Mouse (Mus musculus): ENCODE data around the gene Gnai3.

Gnai3 gene

DNA sequence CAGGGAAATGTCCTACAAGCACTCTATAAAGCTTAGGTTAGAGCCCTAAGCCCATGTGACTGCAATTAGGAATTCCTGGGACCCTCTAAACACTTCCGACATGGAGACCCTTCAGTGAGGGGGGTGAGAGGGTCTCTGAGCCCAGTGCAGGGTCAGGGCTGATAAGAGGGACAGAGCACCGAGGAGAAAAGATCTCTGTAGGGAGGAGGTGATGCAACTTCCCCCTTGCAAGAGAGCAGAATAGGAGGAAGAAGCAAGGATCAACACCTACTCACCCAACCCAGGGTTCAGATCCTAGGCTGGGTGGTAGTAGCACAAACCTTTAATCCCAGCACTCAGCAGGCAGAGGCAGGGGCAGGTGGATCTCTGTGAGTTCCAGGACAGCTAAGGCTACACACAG, 62.8 kb downstream of the Gnai3 start:
- DNase-seq (ENCODE audit: low read depth): peak; percentile 56

DNA sequence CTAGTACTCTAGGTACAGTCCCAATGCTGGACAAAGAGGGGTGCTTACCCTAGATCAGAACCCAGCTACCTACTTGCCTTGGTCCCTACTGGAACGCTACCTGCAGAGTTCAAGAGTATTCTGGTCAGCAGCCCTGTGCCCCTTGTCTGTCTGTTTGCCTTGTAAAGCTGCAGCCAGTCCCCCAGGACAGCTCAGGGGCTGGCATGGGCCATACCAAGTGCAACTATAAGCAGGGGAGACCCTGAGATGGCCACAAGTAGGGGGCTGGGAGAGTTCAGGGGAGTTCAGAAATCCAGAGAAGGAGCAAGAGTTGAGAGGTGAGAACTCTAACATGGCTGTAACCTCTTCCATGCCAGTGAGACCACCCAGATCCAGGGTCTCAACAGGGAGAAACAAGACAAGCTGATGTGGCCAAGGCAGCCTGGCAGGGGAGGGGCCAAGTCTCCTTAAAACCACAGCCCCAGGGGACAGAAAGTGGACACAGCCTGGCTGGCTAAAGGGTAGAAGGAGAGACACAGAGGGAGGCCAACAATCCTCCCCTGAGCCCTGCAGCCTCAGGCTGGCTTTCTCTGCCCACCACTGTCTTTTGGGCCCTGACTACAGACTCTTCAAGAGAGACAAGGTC, 63.6 kb downstream of the Gnai3 start:
- DNase-seq (ENCODE audit: low read depth): peak; percentile 53

GRCm38 (mm10) chr3:108081681-108082080, 64.3 kb downstream of the Gnai3 start:
- DNase-seq (ENCODE audit: low read depth): no peak

GRCm38 (mm10) chr3:108076836-108077235, 69.1 kb downstream of the Gnai3 start:
- no peak for DNase-seq (ENCODE audit: low read depth)

DNA sequence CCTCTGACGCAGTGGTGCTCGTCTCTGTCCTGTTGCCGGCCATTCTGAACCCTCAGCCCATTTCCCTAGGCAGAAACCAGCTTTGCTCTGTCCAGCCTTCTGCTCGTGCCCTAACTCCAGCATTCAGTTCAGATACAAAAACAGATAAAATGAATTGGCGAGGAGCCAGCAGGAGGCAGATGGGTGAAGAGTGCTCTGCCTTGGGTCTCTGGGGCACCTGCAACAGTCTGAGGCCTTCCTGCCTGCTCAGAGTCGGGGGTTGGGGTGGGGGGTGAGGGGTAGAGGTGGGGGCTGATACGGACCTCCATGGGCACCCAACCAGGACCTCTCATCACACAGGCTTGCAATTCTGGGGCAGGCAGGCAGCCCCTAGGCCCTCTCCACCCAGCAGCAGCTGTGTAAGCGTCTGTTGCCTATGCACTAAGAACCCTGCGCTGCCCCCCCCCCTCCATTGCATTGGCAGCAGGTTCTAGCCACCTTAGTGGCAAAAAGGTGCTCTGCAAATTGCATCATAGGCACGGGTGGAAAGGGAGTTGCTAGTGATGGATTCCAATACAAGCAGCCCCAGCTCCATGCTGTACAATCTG, 72.9 kb downstream of the Gnai3 start:
- no peak for DNase-seq (ENCODE audit: low read depth)

DNA sequence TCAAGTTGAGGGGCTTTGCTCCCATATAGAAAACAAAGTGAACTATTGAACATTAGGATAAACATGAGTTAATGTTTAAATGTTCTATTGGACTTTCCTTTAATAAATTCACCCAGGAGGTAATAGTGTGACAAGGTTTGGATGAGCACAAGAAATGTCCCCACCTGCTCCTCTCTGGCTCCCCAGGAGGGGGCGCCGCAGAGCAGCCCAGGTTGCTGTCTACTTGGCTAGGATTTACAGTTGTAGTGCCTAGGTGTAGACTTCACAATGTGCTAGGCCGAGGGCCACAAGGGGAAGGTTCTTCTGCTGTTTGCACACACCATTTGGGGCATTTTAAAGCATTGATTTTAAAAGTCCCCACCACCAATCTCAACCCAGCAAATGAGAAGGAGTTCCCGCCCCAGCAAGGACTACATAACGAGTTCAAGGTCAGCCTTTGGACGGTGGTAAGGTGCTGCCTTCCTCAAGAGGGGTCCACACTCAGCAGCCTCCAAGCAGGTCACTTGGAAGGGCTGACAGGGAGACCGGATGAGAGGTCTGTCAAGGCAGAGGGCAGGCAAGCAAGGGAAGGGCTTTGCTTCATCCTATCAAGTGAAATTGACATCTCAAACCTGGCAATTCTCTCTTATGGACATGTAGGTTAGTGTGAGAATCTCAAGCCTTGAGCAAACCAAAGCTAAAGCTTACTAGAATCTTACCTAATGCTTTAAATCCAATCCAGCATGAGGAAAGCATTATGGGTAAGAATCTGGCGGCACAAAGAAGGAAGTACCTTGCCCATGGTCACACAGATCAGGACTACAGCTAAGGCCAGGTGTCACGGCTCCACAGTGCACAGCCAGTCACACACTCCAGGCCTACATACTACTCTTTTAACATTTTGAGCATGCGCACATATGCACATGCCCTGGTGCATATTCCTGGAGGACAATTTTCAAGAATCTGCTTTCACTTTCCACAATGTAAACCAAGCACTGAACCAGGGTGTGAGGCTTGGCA, 75.4 kb downstream of the Gnai3 start:
- DNase-seq (ENCODE audit: low read depth): peak; percentile 76

DNA sequence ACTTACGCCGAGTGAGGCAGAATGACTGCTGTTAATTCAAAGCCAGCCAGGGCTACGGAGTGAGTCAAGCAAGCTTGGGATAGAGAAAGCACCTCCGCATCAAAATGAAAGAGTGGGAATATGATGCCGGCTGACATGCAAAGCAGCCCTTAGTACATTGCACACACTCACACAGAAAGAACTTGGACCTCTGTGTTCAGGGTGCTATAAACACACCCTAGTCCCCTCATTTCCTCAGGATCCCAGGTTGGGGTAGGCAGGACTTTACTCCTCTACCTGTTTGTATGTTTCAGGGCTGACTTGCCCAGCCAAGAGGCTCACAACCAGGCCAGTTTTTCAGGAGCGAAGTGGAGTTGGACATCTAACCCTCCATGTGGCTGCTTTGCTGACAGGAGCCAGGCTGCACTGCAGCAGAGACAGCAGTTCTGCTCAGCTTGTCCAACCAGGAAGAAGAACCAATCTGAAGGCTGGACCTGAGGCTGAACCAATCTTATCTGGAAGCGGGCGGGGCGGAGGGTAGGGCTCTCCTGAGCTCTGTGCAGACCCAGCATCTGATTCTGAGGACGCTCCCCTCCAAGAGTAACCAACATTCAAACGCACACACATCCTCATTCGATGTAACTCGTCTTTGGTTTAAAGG, 76.6 kb downstream of the Gnai3 start:
- DNase-seq (ENCODE audit: low read depth): peak; percentile 52

GRCm38 (mm10) chr3:108068826-108069225, 77.1 kb downstream of the Gnai3 start:
- no peak for DNase-seq (ENCODE audit: low read depth)

DNA sequence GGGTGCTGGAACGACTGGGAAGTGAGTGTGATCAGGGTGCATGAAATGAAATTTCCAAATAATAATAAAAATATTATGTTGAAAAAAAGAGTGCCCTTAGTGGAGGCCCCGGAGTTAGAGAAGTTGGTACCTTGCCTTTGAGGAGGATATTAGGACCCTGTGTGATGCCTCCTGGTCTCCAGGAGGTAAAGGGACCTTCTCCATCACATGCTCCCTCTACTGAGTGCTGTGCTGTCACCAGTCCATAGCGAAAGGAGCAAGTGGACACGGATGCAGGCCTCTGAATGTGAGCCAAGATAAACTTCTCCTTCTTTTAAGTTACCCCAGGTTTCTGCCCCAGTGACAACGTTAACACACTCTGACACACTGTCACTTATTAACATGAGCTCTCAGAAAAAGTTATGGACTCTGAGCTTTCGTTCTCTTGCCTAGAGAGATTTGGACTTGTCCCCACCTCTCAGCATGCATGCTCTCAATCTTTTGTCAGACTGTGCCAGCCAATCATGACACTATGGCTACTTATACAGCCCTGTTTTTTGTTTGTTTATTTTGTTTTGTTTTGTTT, 78.5 kb downstream of the Gnai3 start:
- DNase-seq (ENCODE audit: low read depth): no peak

- no peak for DNase-seq (ENCODE audit: low read depth)
These were observed 80.4 kb downstream of the Gnai3 start for GRCm38 (mm10) chr3:108065551-108065950.

DNA sequence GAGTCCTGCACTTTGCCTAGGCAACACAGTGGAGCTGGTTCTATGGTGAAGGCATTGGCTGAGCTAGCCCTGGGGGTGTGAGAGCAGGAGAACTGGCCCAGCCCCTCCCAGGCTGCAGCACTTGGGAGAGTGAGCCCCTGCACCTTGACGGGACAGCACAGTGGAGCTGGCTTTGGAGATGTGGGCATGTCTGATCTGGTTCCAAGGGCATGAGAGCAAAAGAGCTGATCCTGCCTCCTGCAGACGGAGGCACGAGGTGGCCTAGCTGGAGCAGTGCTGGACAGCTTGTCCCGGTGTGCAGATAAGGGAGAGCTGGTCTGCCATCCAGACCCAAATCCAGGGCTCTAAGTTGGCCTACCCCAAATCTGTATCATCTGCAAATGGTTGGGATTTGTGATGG, 81.3 kb downstream of the Gnai3 start:
- no peak for DNase-seq (ENCODE audit: low read depth)

GRCm38 (mm10) chr3:108062648-108063047, 83.3 kb downstream of the Gnai3 start:
- DNase-seq (ENCODE audit: low read depth): no peak

- peak; percentile 90 for DNase-seq (ENCODE audit: low read depth)
These were observed 84.5 kb downstream of the Gnai3 start for GRCm38 (mm10) chr3:108061420-108061819.

All from 416B (cell line).